Mouse (Mus musculus) liver, embryonic 16.5 days (tissue): ENCODE measurements around the gene 1700037H04Rik. TPM values are rescaled to one million over a fixed set of nuclear protein-coding genes. Genes with fewer than 3 reads are reported as not detected.

ENCODE experiments used
- ATAC-seq: fragments of 200-750 bp; cut with Nextera tagmentation; 2 replicates; pipeline ENCODE4 v1.8.0; 2017; ENCODE audit warnings: low read depth, mild to moderate bottlenecking, moderate number of reproducible peaks, moderate library complexity
- H3K27ac ChIP-seq: fragments of 300-500 bp; sonication (generic); 2 replicates; pipeline ENCODE4 v1.5.1; 2014; ENCODE audit warnings: mild to moderate bottlenecking, low read length
- H3K27me3 ChIP-seq: fragments of 300-500 bp; sonication (generic); 2 replicates; pipeline ENCODE4 v1.6.1; 2014; ENCODE audit warnings: low read depth, low read length, mixed read lengths; ENCODE audit not compliant: control insufficient read depth, insufficient read depth
- H3K36me3 ChIP-seq: fragments of 300-500 bp; sonication (generic); 2 replicates; pipeline ENCODE4 v1.6.1; 2014; ENCODE audit warnings: mild to moderate bottlenecking; ENCODE audit not compliant: control insufficient read depth, insufficient read depth
- H3K4me1 ChIP-seq: fragments of 300-500 bp; sonication (generic); 2 replicates; pipeline ENCODE4 v1.6.1; 2014; ENCODE audit warnings: low read depth, low read length, mixed read lengths; ENCODE audit not compliant: control insufficient read depth
- H3K4me2 ChIP-seq: fragments of 300-500 bp; sonication (generic); 2 replicates; pipeline ENCODE4 v1.6.1; 2014; ENCODE audit warnings: low read depth, low read length, mixed read lengths
- H3K4me3 ChIP-seq: fragments of 300-500 bp; sonication (generic); 2 replicates; pipeline ENCODE4 v1.5.1; 2014; ENCODE audit warnings: low read depth, mild to moderate bottlenecking, low read length
- H3K9ac ChIP-seq: fragments of 300-500 bp; sonication (generic); 2 replicates; pipeline ENCODE4 v1.6.1; 2014; ENCODE audit warnings: low read depth, low read length
- H3K9me3 ChIP-seq: fragments of 300-500 bp; sonication (generic); replicated peaks from 2 replicates; pipeline ENCODE4 v1.6.1; 2016; ENCODE audit warnings: low read length; ENCODE audit not compliant: control insufficient read depth
- WGBS: fragments of 180-500 bp; shearing (Covaris S2); extraction: QIAGEN DNeasy Blood & Tissue Kit; methylation state at CpG from one replicate; pipeline ENCODE4 v1.1.7; 2014; ENCODE audit not compliant: insufficient replicate concordance; 5-methylcytosine and 5-hydroxymethylcytosine counted together
- polyA plus RNA-seq: library from polyadenylated mRNA; unstranded; fragments of >200 nt; fragmentation: Nextera tagmentation; extraction: Ambion mirVana; gene quantifications from 2 replicates; pipeline ENCODE4 v1.2.1, GENCODE M21; 2015

The 1700037H04Rik gene
- polyA plus RNA-seq, 1 experiment from 2014 or later, result 133 TPM

DNA sequence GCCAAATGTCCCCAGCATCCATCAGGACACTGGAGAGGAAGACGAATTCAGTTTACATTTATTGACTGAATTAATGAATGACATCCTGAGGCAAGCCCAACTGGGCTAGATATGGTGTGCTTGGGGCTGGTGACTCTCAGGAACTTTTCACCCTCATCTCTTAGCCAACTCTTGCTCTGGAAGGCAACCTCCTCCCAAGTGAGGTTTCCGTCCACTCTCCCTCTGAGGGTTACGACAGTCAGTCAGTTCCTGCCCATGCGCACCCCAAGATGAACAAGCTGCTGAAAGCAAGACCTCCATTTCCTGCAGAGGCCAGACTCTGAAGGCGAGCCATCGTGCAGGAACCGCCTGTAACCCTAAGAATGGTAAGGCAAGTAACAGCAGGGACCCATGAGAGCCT lies 2.9 kb downstream of the 1700037H04Rik start:
- Histone ChIP-seq H3K9ac (peak overlapping the region; percentile 6; the same call in 1 of the 2 replicates), H3K27ac (peak overlapping the region; percentile 26; the same call in 1 of the 2 replicates), H3K27me3 (no peaks in the 10 kb centered on the region), H3K9me3 (no peaks in the 10 kb centered on the region), H3K4me2 (peak overlapping the region; percentile 85; the same call in 1 of the 2 replicates), H3K4me3 (no peak overlapping the region; the same call in 1 of the 2 replicates), H3K4me1 (peaks cover 70% of the 10 kb centered on the region), H3K36me3 (peaks cover 18% of the 10 kb centered on the region)
- no peak for ATAC-seq
- WGBS, result 87% methylated on average over 7 of the region's 7 CpGs

DNA sequence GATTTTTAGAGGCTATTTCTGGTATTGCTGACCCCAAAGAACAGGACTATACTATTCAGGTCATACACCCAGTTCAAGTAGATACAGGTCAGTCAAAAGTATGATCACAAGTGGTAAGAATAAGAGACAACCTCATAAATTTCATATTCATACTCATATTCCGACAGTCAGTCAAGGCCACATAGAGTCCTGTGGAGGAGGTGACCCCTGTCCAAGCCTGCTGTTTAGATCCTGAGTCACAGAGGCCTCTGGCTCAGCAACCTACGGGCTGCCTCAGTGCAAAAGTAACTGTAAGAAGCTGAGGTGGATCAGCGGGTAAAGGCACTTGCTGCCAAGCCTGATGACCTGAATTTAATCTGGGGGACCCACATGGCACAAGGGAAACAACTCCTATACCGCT lies 5.8 kb downstream of the 1700037H04Rik start:
- Histone ChIP-seq H3K4me1 (peaks cover 65% of the 10 kb centered on the region), H3K4me2 (no peak overlapping the region), H3K4me3 (no peak overlapping the region), H3K36me3 (peaks cover 43% of the 10 kb centered on the region), H3K27me3 (no peaks in the 10 kb centered on the region), H3K27ac (0 out of 2 replicates have a peak overlapping the region, but pooled peaks have one; percentile 14), H3K9me3 (no peaks in the 10 kb centered on the region), H3K9ac (no peak overlapping the region)
- 92% methylated on average over 4 of the region's 4 CpGs for WGBS
- no peak for ATAC-seq

DNA sequence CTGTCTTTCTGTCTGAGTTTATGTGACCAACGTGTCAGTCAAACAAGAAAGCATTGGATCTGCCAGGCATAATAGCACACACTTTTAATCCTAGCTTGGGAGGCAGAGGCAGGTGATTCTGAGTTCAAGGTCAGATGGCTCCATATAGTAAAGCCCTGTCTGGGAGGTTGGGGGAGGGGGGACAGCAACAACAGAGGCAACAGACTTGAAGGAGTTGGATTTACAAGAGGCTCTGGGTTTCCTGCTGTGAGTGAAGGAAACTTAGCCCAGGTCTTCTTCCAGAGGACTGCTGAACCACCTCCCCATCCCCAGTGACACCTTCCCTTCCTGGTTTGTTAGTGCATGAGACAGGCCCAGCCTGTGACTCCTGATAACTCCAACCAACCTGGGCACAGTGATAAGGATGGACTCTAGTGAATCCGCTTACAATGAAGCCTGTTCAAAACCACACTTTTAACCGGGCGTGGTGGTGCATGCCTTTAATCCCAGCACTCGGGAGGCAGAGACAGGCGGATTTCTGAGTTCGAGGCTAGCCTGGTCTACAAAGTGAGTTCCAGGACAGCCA lies 7.6 kb downstream of the 1700037H04Rik start:
- no peaks in the 10 kb centered on the region for H3K9me3 ChIP-seq
- peak overlapping the region; percentile 33 for H3K9ac ChIP-seq
- peak; percentile 98 for ATAC-seq
- H3K4me1 ChIP-seq, result peaks cover 48% of the 10 kb centered on the region
- peak overlapping the region; percentile 83 for H3K27ac ChIP-seq
- H3K36me3 ChIP-seq, result peaks cover 61% of the 10 kb centered on the region
- 34% methylated on average over 7 of the region's 7 CpGs for WGBS
- H3K27me3 ChIP-seq, result no peaks in the 10 kb centered on the region
- peak overlapping the region; percentile 16; the same call in 1 of the 2 replicates for H3K4me3 ChIP-seq
- H3K4me2 ChIP-seq, result peak overlapping the region; percentile 48

DNA sequence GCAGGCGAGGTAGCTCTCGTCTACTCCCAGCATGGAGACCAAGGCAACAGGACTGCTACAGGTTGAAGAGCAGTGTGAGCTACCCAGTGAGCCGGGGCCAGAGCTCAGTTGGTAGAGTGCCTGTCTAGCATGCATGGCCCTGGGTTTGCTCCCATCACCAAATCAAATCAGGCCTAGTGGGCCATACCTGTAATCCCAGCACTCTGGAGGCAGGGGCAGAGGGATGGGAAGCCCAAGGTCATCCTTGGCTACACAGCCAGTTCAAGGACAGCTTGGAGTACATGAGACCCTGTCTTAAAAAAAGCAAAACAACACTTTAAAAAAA lies 10.7 kb downstream of the 1700037H04Rik start:
- H3K9ac ChIP-seq, result no peak overlapping the region
- no peak overlapping the region for H3K4me2 ChIP-seq
- peaks cover 81% of the 10 kb centered on the region for H3K36me3 ChIP-seq
- WGBS, result 91% methylated on average over 3 of the region's 3 CpGs
- no peaks in the 10 kb centered on the region for H3K9me3 ChIP-seq
- no peak overlapping the region for H3K27ac ChIP-seq
- H3K4me3 ChIP-seq, result no peak overlapping the region
- H3K27me3 ChIP-seq, result no peaks in the 10 kb centered on the region
- peaks cover 24% of the 10 kb centered on the region for H3K4me1 ChIP-seq
- no peak for ATAC-seq

DNA sequence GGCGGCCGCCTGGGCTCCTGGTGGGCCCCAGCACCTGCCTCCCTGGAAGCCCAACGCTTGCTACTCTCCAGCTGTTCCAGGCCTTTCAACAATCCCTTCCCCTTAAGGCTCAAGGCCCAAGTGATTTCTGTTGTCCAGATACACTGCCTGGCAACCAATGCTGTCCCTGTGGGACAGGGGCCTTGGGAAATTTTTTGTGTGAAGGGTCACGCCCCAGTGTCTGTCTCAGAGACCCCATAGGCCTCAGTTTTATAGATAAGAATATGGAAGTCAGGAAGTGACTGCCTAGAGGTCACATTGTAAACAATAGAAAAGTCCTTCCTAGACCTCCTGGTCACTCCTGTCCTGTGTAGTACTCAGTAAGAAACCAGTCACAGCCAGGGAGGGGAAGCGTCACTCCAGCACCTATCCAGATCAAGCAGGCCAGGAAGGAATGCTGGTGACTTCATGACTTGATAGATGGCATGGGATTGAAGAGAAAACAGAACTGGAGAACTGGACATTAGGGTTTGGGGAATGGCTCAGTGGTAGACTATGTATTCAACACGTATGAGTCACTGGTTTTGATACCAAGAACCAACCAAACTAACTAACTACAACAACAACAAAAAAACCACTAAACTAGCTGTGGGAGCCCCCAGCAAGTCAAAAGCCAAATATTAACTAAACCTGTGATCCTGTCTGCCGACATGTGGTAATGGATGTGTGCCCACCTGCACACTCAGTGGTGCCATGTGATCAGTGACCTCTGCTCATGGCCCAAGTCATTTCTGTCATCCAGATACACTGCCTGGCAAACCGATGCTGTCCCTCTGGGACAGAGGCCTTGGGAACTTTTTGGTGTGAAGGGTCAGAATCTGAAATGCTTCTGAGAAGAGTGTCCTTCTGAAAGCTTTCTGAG lies 11.3 kb downstream of the 1700037H04Rik start:
- no peak for ATAC-seq
- Histone ChIP-seq H3K4me1 (peaks cover 21% of the 10 kb centered on the region), H3K36me3 (peaks cover 81% of the 10 kb centered on the region), H3K27ac (no peak overlapping the region), H3K9me3 (no peaks in the 10 kb centered on the region), H3K9ac (no peak overlapping the region), H3K27me3 (no peaks in the 10 kb centered on the region), H3K4me2 (no peak overlapping the region), H3K4me3 (no peak overlapping the region)
- WGBS, result 86% methylated on average over 8 of the region's 8 CpGs

DNA sequence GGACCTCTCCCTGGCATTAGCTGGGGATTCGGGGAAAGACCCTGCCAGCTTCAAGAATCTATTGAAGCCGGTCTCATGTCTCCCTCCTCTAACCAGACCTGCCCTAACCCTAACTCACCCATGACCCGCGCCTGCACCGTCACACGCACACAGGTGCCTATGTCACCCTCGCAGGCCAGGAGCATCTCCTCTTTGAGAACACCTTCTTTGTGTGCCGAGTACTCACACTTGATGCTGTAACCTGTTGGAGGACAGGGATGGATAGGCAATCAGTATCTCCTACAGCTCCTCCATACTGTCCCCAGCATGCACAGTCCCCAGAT lies 12.9 kb downstream of the 1700037H04Rik start:
- ATAC-seq, result no peak
- 94% methylated on average over 8 of the region's 8 CpGs for WGBS
- no peaks in the 10 kb centered on the region for H3K9me3 ChIP-seq
- H3K36me3 ChIP-seq, result peaks cover 75% of the 10 kb centered on the region
- H3K4me2 ChIP-seq, result no peak overlapping the region
- H3K27ac ChIP-seq, result no peak overlapping the region
- no peaks in the 10 kb centered on the region for H3K27me3 ChIP-seq
- no peak overlapping the region for H3K4me3 ChIP-seq
- H3K9ac ChIP-seq, result no peak overlapping the region
- peaks cover 15% of the 10 kb centered on the region for H3K4me1 ChIP-seq

DNA sequence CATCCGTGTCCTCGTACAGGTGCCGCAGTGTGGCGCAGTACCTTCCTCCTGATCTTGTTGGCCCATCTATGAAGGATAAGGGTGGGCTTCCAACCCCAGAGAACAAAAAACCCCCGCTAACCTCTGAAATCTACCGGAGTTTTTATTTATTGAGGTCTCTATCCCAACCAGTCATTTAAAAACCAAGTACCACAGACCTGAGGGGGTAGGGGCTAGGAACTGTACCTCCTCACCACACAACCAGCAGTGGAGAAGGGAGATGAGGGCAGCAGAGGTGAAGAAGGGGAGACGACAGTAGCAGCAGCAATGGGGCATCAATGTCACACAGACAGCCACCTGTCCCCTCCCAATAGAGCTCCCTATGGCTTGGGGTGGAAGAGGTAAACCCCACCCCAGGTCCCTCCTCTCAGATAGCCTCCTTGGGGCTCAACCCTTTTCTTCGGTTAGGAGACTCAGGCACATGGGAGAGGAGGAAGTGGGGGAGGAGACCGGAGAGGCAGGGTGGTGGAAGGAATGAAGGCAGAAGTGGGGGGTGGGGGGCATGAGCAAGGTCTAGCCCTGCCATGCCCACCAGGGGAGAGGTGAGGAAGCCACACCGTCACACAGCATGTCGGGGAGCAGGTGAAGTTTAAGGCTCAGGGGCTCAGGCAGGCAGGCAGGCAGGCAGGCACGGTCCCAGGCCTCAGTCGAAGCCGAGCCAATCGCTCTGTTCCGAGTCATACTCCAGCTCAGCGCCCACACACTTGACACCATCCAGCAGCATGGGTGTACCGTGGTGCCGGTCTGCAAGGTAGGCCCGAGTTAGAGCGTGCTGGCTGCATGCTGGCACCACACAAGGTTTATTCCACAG lies 13.5 kb downstream of the 1700037H04Rik start:
- no peak overlapping the region for H3K4me3 ChIP-seq
- no peaks in the 10 kb centered on the region for H3K9me3 ChIP-seq
- no peak overlapping the region for H3K4me2 ChIP-seq
- 79% methylated on average over 21 of the region's 21 CpGs for WGBS
- H3K36me3 ChIP-seq, result peaks cover 72% of the 10 kb centered on the region
- no peak overlapping the region for H3K27ac ChIP-seq
- no peak for ATAC-seq
- peaks cover 10% of the 10 kb centered on the region for H3K4me1 ChIP-seq
- no peak overlapping the region for H3K9ac ChIP-seq
- no peaks in the 10 kb centered on the region for H3K27me3 ChIP-seq

DNA sequence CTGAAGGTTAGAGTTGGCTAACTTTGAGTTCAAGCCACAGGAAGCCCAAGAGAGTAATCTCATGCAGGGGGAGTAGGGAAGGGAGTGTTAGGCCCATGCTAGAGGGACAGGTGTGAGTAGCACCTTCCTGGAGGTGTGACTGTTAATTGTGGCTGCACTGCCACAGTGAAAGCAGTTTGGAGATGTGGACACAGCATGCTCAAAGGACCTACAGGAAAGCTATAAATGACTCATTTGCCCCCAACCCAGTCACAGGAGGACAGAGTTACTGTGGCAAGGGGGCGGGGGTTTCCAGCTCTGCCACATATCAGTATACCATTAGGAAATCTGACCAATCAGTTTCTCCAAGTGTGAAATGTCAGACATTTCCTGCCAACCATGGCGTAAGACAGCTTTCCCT lies 14.3 kb downstream of the 1700037H04Rik start:
- no peak for ATAC-seq

More for the DNA sequence above, 14.3 kb downstream of the 1700037H04Rik start:
- Histone ChIP-seq H3K27me3 (no peaks in the 10 kb centered on the region), H3K4me3 (no peak overlapping the region), H3K36me3 (peaks cover 63% of the 10 kb centered on the region), H3K9me3 (no peaks in the 10 kb centered on the region), H3K4me1 (peaks cover 10% of the 10 kb centered on the region), H3K4me2 (no peak overlapping the region), H3K27ac (no peak overlapping the region), H3K9ac (no peak overlapping the region)
- 83% methylated on average over 2 of the region's 2 CpGs for WGBS
